Mouse (Mus musculus) liver, embryonic 14.5 days (tissue): Measurements from ENCODE around the gene Celf2. TPM values are rescaled to one million over a fixed set of nuclear protein-coding genes. Genes with fewer than 3 reads are reported as not detected.

Experiments
- ATAC-seq: fragments of 200-750 bp; cut with Nextera tagmentation; 2 replicates; pipeline ENCODE4 v1.8.0; 2017; ENCODE audit warnings: moderate number of reproducible peaks, mild to moderate bottlenecking, moderate library complexity; ENCODE audit not compliant: insufficient read depth
- DNase-seq, 3 experiments: peaks; one replicate each; pipeline ENCODE4 v3.0.0-alpha.2; 2012 to 2013; ENCODE audit warnings: low read depth in 3 of 3, low spot score in 3 of 3
- H3K27ac ChIP-seq: fragments of 300-500 bp; sonication (generic); 2 replicates; pipeline ENCODE4 v1.5.1; 2014; ENCODE audit warnings: moderate library complexity, mild to moderate bottlenecking, control low read depth, inconsistent platforms
- H3K27me3 ChIP-seq: fragments of 300-500 bp; sonication (generic); 2 replicates; pipeline ENCODE4 v1.6.1; 2014; ENCODE audit warnings: mild to moderate bottlenecking, low read length, moderate library complexity; ENCODE audit not compliant: control insufficient read depth, insufficient read depth
- H3K36me3 ChIP-seq: fragments of 300-500 bp; sonication (generic); replicated peaks from 2 replicates; pipeline ENCODE4 v1.6.1; 2014; ENCODE audit warnings: low read depth; ENCODE audit not compliant: control insufficient read depth, insufficient read depth
- H3K4me1 ChIP-seq, 2 experiments: fragments of 200-500 bp in 1 of 2; fragments of 300-500 bp in 1 of 2; sonication (generic) in 1 of 2; replicated peaks; 2 replicates each; pipeline ENCODE4 v1.6.1; 2012 to 2014; ENCODE audit warnings: antibody characterized with exemption in 1 of 2, inconsistent platforms in 1 of 2, low read length in 1 of 2; ENCODE audit not compliant: control insufficient read depth in 2 of 2, insufficient read depth in 2 of 2
- H3K4me2 ChIP-seq: fragments of 300-500 bp; sonication (generic); 2 replicates; pipeline ENCODE4 v1.6.1; 2014; ENCODE audit warnings: low read depth, mild to moderate bottlenecking, control low read depth, moderate library complexity
- H3K4me3 ChIP-seq, 2 experiments: fragments of 200-500 bp in 1 of 2; fragments of 300-500 bp in 1 of 2; sonication (generic) in 1 of 2; 2 replicates each; pipeline ENCODE4 v1.5.1; 2012 to 2014; ENCODE audit warnings: low read depth in 2 of 2, low read length in 2 of 2, mild to moderate bottlenecking in 2 of 2, control low read depth in 1 of 2, inconsistent platforms in 1 of 2, moderate library complexity in 1 of 2; ENCODE audit not compliant: insufficient read depth in 1 of 2
- H3K9ac ChIP-seq: fragments of 300-500 bp; sonication (generic); replicated peaks from 2 replicates; pipeline ENCODE4 v1.6.1; 2014; ENCODE audit warnings: mild to moderate bottlenecking, control low read depth, moderate library complexity
- H3K9me3 ChIP-seq: fragments of 300-500 bp; sonication (generic); 2 replicates; pipeline ENCODE4 v1.6.1; 2016; ENCODE audit warnings: low read length, mixed read lengths; ENCODE audit not compliant: control insufficient read depth
- CTCF ChIP-seq: IDR thresholded peaks from 2 replicates; pipeline ENCODE4 v1.5.1; 2016; ENCODE audit warnings: antibody characterized with exemption, low read depth, control low read depth
- EP300 ChIP-seq: IDR thresholded peaks from 2 replicates; pipeline ENCODE4 v1.6.1; 2016; ENCODE audit warnings: antibody characterized with exemption, low read depth
- WGBS: fragments of 180-500 bp; shearing (Covaris S2); extraction: QIAGEN DNeasy Blood & Tissue Kit; methylation state at CpG from one replicate; pipeline ENCODE4 v1.1.7; 2014; ENCODE audit not compliant: insufficient replicate concordance; 5-methylcytosine and 5-hydroxymethylcytosine counted together
- polyA plus RNA-seq, 2 experiments: library from polyadenylated mRNA; depleted of rRNA in 1 of 2; stranded (reverse) in 1 of 2; unstranded in 1 of 2; fragments of >200 nt; fragmentation: Nextera tagmentation in 1 of 2; extraction: Ambion mirVana in 1 of 2; gene quantifications; 2 replicates each; pipeline versions ENCODE4 v1.2.1 to v1.2.3; 2012 to 2014

Celf2 gene
- polyA plus RNA-seq, 2 experiments = 3.9 to 7.8 TPM

DNA sequence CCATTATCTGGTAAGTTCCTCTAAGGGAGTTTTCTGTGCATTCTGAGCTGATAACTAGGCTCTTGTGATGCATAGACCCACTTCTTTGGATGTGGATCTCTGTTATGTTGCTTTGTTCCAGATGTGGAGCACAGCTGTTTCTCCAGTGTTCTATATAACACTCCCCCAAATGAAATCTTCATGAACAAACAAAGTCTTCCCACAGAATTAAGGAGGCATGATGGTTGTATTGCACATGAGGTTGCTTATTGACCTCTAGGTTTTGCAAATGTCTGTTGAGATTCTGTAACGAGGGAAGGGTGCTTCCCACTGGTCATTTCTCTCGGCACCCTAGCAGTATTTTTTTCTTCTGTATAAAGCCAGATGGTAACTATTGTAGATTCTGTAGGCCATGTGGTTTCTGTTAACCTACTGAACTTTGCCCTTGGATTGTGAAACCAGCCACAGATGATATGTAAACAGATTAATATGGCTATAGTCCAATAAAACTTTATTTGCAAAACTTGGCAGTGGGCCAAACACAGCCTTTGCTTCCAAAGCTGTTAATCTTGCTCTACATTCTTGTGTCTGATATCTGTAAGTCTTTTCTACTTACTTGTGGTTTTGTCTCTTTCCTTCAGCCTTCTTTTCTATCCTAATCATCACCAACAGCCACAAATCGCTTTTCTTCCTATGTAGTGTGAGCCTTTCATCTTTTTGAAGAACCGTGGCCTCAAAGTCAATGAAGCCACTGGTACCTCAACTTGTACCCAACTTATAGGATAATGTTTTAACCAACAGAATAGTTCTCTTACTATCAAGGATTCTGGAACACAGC, 263.2 kb downstream of the Celf2 start:
- Histone ChIP-seq H3K9me3 (no peaks in the 10 kb centered on the region), H3K27me3 (no peaks in the 10 kb centered on the region), H3K4me3 (no peak overlapping the region), H3K4me2 (no peak overlapping the region), H3K36me3 (no peaks in the 10 kb centered on the region), H3K4me1 (no peaks in the 10 kb centered on the region), H3K27ac (no peak overlapping the region), H3K9ac (no peak overlapping the region)
- WGBS = 37% methylated on average over 4 of the region's 4 CpGs
- no peak for TF ChIP-seq EP300
- TF ChIP-seq CTCF = no peak
- ATAC-seq (no peak), DNase-seq (peak in 1 of 3 experiments; percentile 12)

DNA sequence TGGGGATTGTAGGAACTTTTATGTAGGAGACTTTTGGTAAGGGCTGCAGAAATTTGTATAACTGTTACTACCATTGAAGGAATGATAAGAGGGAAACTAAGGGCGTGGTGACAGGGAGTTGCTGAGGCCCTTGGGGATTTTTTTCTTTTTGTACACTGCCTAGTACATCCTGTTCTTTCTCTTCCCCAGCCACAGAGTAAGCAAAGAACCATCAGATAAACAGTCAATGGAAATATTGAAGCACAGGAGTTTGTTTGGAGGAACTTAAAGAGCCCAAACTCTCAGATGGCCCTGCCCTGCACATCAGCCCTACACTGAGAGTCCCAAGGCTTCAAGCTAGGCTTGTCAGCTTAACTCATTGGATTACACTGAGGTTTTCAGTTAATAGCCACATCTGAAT, 267.2 kb downstream of the Celf2 start:
- H3K9me3 ChIP-seq = no peaks in the 10 kb centered on the region
- no peaks in the 10 kb centered on the region for H3K36me3 ChIP-seq
- DNase-seq (no peak), ATAC-seq (no peak)
- H3K4me3 ChIP-seq = no peak overlapping the region
- H3K27ac ChIP-seq = no peak overlapping the region
- H3K4me2 ChIP-seq = no peak overlapping the region
- no peaks in the 10 kb centered on the region for H3K27me3 ChIP-seq
- no peaks in the 10 kb centered on the region for H3K4me1 ChIP-seq
- 37% methylated on average over 1 of the region's 1 CpGs for WGBS
- TF ChIP-seq EP300 (no peak), CTCF (no peak)
- no peak overlapping the region for H3K9ac ChIP-seq

DNA sequence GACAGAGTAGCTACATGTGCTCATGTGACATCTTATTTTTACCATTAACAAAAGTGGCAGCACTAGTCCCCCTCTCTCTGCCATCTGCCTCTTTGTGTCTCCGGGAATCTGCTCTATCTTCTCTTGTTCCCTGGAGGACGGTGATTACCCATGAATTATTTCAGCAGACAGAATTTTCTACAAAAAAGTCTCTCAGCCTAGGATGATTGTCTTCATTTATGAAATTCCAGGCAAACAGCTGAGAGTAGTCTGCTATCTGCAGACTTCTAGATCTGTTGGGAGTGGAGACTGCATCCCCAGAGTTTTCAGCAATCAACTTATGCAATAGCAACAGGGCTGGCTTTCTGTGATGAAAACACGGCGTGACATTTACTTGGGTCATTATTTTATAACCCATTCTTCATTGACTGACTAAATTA, 267.8 kb downstream of the Celf2 start:
- Histone ChIP-seq H3K9ac (no peak overlapping the region), H3K9me3 (no peaks in the 10 kb centered on the region), H3K4me2 (no peak overlapping the region), H3K4me3 (no peak overlapping the region), H3K27ac (no peak overlapping the region), H3K36me3 (no peaks in the 10 kb centered on the region), H3K4me1 (no peaks in the 10 kb centered on the region), H3K27me3 (no peaks in the 10 kb centered on the region)
- 66% methylated on average over 4 of the region's 4 CpGs for WGBS
- no peak for ATAC-seq
- no peak for TF ChIP-seq CTCF
- TF ChIP-seq EP300 = no peak
- no peak for DNase-seq

DNA sequence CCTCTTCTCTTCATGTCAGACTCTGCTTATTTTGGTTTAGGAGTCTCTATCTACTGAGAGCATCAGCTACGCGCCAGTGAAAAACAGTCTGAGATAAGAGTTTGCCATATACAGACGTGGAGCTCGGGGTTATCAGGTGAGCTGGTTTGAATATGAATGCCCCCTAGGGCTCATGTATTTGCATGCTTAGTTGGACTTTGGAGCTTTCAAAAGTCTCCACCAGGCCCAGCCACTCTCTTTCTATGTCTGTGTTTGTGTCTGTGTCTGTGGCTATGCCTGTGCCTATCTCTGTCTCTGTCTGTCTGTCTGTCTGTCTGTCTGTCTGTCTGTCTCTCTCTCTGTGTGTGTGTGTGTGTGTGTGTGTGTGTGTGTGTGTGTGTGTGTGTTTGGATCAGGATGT, 272.1 kb downstream of the Celf2 start:
- H3K4me1 ChIP-seq = no peaks in the 10 kb centered on the region
- no peaks in the 10 kb centered on the region for H3K9me3 ChIP-seq
- 33% methylated on average over 4 of the region's 4 CpGs for WGBS
- H3K4me2 ChIP-seq = no peak overlapping the region
- H3K4me3 ChIP-seq = no peak overlapping the region
- H3K27me3 ChIP-seq = no peaks in the 10 kb centered on the region
- TF ChIP-seq EP300 = no peak
- no peak for TF ChIP-seq CTCF
- no peak for DNase-seq
- no peaks in the 10 kb centered on the region for H3K36me3 ChIP-seq
- H3K27ac ChIP-seq = no peak overlapping the region
- no peak overlapping the region for H3K9ac ChIP-seq
- no peak for ATAC-seq

DNA sequence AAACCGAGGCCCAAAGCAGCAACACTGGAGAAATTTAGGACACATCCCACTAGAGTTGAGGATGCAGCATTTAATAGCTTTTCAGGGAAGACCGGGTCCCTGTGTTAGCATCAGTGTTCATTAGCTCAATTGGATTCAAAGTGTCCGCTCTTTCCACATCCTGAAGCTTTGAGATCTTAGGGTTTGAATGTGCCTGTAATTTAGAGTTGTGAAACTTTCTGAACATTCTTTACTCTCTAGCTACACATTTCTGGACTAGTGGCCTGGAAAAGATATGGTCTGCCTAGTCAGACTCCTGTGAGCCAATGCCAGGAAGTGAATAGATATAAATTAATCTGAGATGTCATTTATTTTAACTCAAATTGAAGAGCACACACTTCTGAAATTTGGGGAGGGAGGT, 272.9 kb downstream of the Celf2 start:
- H3K4me2 ChIP-seq = no peak overlapping the region
- TF ChIP-seq CTCF (no peak), EP300 (no peak)
- no peak for ATAC-seq
- DNase-seq = no peak
- no peak overlapping the region for H3K9ac ChIP-seq
- no peak overlapping the region for H3K4me3 ChIP-seq
- H3K27me3 ChIP-seq = no peaks in the 10 kb centered on the region
- 53% methylated on average over 3 of the region's 3 CpGs for WGBS
- no peaks in the 10 kb centered on the region for H3K36me3 ChIP-seq
- no peaks in the 10 kb centered on the region for H3K4me1 ChIP-seq
- H3K27ac ChIP-seq = no peak overlapping the region
- H3K9me3 ChIP-seq = no peaks in the 10 kb centered on the region
